Mouse (Mus musculus) inflammation-experienced regulatory T-cells, adult 6 months (primary cell): Measurements from ENCODE around the gene Il17f. TPM values are rescaled to one million over a fixed set of nuclear protein-coding genes. Genes with fewer than 3 reads are reported as not detected.
A peak's percentile ranks its signal among the peaks of the same experiment; 100 is the strongest.
"Not testable (repeated sequence)": the region's sequence is repeated elsewhere in the genome, so short reads cannot be mapped to it uniquely, and the experiment has no call there.

Experiments
- ATAC-seq: one replicate; pipeline ENCODE4 v1.8.0; 2017
- polyA plus RNA-seq, 3 experiments: library from polyadenylated mRNA; unstranded; fragments of 100-300 nt; shearing (Covaris generic); gene quantifications; one replicate each; pipeline ENCODE4 v1.2.1; 2017

The Il17f gene
- polyA plus RNA-seq: 1 to 10 TPM in 1 of 3 experiments, under 1 TPM in 1, not detected in 1; 0.80 to 1.2 TPM

- not testable (repeated sequence) for ATAC-seq
Observed at GRCm38 (mm10) chr1:20790517-20790916, at the start of gene Il17f. Il17f (minus strand) TSS chr1:20790617.

DNA sequence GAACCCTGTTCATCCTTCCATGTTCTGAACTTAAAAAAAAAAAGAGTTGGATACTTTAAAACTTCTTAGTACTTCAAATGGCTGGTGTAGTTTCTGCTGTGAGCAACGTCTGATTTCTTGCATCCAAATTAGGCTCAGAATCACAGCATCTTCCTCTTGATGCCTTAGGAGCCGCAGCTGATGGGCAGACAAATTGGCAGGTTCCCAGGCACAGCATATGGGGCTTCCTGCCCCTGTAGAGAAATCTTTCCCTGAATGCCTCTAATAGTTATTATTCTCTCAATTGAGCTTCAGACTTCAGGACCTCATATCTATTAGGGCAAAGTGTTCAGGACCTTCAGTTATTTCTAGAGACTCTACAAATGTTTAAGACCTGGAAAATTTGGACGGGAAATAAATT is 49.5 kb upstream of the Il17f start:
- no peak for ATAC-seq

DNA sequence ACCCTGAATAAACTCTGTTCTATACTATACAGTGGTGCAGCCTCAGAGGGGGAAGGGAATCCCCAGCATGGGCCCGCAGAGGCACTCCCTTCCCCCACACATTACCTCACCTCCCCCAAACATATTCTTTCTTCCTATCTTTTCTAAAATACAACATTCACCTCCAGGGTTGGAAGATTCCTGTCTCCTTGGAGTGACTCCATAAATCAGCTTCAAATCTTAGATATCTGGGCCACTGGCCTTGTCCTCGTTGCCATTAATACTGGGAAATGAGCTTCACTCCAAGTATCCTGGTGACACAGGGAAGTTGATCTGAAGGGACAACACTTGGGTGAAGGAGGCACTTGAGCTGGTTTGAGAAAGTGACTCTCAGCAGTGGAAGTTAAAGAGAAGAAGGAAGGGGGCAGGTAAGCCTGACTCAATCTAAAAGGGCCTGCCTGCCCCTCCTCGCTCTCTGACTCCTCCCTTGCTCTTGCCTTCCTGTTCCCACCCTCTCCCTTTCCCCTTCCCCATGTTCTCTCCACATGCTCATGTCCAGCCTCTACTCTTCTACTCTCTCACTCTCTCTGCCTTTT is 46.2 kb upstream of the Il17f start:
- ATAC-seq: no peak

DNA sequence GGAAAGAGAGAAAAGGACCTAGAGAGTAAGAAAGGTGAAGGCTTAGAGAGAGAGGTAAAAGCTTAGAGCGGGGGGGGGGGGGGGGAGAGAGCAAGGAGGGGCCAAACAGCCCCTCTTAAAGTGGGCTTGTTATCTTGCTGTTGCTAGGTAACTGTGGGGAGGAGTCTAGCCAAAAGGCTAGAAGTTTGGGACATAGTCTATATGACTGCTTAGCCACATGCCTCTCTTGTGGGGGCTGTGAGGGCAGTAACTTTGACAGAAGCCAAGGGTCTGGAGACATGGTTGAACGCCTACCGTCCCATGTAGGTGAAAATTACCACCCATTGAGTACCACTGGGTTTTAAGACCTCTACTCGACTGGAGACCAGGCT is 42.7 kb upstream of the Il17f start:
- ATAC-seq: no peak

DNA sequence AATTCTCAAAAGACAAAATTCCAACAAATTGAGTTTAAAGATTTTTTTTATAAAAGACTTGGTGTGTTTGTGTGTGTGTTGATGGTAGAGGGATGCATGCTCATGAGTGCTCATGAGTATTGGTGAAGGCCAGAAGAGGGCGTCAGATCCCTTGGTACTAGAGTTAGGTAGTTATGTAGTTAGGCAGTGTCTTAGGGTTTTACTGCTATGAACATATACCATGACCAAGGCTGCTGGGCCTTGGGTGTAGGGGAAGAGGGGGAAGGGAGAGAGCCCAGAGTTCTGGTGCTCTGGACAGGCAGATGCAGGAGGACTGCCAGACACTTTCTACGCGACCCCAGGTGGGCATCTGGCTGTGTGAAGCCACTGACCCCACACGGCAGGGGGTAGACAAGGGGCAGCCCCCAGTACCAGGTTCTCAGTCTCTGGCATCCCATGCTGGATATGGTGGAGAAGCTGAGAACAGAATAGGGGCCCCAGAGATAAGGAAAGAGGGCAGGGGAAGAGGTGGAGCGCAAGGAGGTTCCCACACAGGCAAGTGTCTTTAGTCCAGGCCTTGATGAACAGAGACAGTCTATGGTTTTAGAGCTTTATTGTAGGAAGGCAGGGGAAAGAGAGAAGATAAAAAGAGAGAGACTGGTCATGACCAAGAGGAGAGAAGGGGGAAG is 42.2 kb upstream of the Il17f start:
- ATAC-seq: no peak

DNA sequence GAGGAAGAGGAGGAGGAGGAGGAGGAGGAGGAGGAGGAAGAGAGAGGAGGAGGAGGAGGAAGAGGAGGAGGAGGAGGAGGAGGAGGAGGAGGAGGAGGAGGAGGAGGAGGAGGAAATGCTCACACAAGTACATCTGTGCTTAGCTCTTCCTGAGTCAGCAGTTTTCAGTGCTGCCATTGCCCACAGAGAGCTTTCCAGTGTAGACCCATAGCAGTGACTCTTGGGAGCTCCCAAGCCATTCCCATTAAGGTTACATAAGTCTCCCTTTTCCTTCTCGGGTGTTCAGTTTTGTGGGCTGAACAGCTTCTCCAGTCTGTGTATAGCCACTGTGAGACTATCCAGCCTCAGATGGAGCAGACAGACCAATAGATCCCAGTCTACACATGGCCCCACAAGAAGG is 40.1 kb upstream of the Il17f start:
- no peak for ATAC-seq

- no peak for ATAC-seq
Observed at GRCm38 (mm10) chr1:20828061-20828460, 37.6 kb upstream of the Il17f start.

GRCm38 (mm10) chr1:20825036-20825435 is 34.6 kb upstream of the Il17f start:
- peak; percentile 44 for ATAC-seq

- ATAC-seq: no peak
Observed at GRCm38 (mm10) chr1:20823906-20824305, 33.5 kb upstream of the Il17f start.

GRCm38 (mm10) chr1:20823471-20823870 is 33.1 kb upstream of the Il17f start:
- no peak for ATAC-seq

- ATAC-seq: no peak
Observed at GRCm38 (mm10) chr1:20820959-20821358, 30.5 kb upstream of the Il17f start.

DNA sequence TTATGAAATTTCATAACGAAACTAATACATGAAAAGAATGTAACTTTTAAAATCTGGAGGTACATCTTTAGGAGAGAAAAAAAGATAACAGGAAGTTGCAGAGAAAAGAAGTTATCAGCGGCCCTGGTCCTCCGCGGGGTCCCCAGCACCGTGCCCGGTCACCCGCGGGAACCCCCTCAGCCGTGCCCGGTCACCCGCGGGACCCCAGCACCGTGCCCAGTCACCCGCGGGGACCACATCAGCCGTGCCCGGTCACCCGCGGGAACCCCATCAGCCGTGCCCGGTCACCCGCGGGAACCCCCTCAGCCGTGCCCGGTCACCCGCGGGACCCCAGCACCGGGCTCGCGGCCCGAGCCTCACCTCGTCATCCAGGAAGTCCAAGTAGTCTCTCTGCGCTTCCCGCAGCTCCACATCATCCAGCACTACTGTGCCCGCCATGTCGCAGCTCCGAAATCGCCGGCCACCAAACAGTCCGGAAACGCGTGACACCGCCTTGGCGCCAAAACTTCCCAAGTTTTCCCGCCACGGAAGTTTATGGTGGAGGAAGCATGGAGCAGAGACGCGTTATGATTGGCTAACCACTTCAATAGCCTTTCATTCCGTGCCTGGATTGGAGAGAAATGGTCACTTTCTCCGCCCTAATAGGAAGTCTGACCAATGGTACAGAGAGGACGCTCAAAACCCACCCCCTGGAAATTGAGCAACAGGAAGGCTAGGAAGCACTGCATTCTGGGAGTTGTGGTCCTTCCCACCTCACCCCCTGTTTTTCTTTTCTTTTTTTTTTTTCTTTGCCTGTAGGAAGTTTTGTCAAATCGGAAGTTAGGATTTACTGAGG is 29.6 kb upstream of the Il17f start, which contains the start of gene Mcm3:
Gene Mcm3, minus strand, starts transcription at position 542 of the 835 bp plus-strand sequence.
- ATAC-seq: peak; percentile 98

DNA sequence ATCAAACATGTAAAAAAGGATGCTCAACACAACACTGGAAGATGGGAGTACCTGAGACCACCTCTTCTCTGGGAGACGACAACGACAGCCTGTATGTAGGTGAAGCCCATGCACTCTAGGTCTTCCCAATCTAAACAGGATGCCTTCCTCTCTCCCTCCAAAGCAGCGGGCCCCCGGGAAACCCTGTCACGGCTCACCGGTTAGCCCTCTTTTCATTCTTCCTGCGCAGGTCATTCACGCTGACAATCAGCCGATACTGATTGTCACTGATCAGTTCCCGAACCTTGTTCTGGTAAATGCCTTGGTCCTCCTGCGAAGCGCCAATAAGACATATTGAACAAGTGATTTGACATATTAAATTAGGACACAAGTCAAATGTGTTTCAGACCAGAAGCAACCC is 27.2 kb upstream of the Il17f start:
- ATAC-seq: no peak

DNA sequence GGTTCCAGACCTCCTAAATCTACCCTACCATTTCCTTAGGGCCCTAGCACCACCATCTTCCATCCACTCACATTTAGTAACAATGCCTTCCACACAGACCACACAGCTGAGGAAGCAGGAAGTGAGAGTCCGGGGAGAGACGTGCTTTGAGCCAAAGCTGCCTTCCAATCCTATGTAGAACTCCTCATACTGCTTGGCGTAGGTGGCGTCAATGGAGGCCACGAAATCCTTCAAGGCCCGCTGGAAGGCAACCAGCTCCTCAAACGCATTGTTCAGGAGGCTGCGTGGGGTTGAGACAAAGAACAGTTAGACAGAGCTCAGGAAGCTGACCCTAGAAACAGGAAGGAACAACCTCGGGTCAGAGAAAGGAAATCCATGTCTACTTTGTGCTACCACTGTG is 26.8 kb upstream of the Il17f start:
- ATAC-seq: no peak

- ATAC-seq: no peak
Observed at GRCm38 (mm10) chr1:20814521-20814920, 24.1 kb upstream of the Il17f start.

- no peak for ATAC-seq
Observed at GRCm38 (mm10) chr1:20804526-20804925, 14.1 kb upstream of the Il17f start.

- ATAC-seq: no peak
Observed at GRCm38 (mm10) chr1:20801682-20802390, 11.4 kb upstream of the Il17f start.

DNA sequence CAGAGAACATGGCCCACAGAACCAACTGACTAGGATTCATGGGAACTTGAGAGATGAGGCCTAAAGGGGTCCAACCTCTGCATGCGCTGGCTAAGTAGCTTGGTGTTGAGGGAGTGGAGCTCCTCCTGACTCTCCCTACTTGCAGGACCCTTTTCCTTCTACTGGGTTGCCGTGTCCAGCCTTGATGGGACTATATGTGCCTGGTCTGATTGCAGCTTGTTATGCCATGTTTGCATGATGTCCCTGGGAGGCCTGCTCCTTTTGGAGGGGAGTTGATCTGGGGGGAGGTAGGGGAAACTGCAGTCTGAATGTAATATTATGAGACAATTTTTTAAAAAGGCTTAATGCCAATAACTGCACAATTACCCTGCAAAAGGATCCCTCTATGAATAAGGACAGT is 10.9 kb upstream of the Il17f start:
- no peak for ATAC-seq

- ATAC-seq: no peak
Observed at GRCm38 (mm10) chr1:20795178-20795577, 4.8 kb upstream of the Il17f start.

GRCm38 (mm10) chr1:20794760-20795159 is 4.3 kb upstream of the Il17f start:
- ATAC-seq: no peak

DNA sequence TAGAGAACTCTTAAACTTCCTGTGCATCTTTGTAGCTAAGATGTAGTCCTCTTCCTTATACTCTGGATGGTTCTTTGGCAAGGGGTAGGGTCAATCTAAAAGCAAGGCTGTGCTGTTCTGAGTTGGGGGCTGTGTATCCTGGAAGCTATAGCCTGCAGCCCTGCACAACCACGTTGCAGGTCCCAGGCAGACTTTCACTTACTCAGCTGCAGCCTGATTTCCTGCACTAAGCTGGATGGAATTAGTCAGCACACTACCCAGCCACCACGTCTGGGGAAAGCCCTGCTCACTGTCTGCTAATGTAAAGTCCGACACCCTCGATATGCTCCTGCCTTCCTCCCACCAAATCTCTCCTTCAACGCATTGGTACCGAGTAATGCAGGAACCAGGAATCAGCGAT is 997 bp upstream of the Il17f start:
- peak; percentile 32 for ATAC-seq

- no peak for ATAC-seq
Observed at GRCm38 (mm10) chr1:20788419-20788818, 2.0 kb downstream of the Il17f start.

- no peak for ATAC-seq
Observed at GRCm38 (mm10) chr1:20787046-20787445, 3.4 kb downstream of the Il17f start.
